Mouse (Mus musculus) heart, adult 8-10 months (tissue): ENCODE measurements around the gene Gm11214. TPM values are rescaled to one million over a fixed set of nuclear protein-coding genes. Genes with fewer than 3 reads are reported as not detected.

ENCODE experiments used
- DNase-seq: peaks from one replicate; pipeline ENCODE4 v3.0.0; 2022; ENCODE audit warnings: low spot score
- total RNA-seq, 4 experiments: library from RNA; stranded (reverse); gene quantifications; 2 replicates each; pipeline ENCODE4 v1.2.4; 2022

Gm11214 gene
- total RNA-seq, 4 experiments from 2014 or later, result not detected

DNA sequence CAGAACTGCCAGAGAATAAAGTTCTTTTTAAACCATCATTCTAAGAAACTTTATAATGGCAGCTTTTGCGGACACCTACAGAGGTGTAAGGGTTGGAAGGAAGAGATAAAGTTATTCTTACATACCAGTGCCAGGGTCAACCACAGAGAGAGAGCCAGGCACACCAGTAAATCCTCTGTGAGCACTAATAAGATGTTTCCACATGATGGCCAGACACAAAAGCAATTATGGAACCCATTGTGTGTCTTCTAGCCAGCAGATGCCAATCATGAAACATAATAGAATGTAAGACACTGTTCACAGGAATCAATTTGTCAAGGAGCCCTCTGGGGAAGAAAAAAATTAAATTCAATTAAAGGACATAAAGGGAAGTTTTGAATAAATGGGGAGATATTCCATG lies 1.8 kb downstream of the Gm11214 start:
- no peak for DNase-seq

DNA sequence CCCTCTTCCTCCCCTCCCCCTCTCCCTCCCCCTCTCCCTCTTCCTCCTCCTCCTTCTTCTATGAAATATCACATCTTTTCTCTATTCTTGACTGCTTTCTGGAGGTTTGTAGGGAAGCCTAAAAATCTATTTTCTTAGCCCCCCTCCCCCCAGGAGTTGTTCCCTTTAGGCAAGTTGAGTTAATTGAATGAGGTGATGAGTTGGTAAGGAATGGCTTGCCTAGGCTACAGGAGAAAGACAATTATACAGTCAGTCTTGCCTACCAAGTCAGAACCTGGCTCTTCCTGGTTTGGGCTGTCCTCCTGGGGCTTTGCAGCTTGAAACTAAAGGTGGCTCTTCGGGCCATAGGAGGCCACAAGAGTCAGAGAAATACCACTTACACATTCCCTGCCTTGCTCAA lies 3.4 kb downstream of the Gm11214 start:
- no peak for DNase-seq

DNA sequence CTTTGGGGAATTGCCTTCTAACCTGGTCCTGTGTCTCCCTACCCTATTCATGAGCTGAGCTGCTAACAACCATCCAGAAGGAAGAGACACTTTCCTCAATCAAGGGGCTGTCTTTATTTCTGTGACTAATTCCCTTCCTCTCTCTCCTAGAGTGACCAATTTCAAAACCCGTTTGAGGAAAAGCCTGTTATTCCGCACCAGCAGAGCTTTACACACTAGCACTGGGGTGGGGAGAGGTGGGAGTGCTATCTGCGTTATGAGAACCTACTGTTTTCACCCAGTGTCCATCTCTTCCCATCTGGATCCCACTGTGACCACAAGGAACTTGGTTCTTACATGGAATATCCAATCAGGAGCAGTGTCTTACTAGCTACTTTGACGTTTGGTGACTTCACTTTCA lies 4.1 kb downstream of the Gm11214 start:
- no peak for DNase-seq

DNA sequence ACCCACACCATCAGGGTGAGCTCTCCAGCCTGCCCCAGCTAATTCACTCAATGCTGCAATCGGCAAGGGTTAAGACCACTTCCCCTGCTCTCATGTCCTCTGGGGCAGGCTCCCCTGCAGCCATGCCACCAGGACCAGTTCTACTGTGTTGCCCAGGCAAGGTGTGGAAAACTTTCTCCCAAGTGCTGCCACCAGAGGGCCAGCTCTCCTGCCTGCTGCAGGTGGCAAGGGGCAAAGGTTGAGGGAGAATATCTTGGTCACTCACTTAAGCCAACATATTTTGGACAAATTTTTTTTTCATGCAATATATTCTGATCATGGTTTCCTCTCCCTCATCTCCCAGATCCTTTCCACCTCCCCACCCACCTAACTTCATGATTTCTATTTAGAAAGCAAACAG lies 8.8 kb downstream of the Gm11214 start:
- DNase-seq, result no peak

DNA sequence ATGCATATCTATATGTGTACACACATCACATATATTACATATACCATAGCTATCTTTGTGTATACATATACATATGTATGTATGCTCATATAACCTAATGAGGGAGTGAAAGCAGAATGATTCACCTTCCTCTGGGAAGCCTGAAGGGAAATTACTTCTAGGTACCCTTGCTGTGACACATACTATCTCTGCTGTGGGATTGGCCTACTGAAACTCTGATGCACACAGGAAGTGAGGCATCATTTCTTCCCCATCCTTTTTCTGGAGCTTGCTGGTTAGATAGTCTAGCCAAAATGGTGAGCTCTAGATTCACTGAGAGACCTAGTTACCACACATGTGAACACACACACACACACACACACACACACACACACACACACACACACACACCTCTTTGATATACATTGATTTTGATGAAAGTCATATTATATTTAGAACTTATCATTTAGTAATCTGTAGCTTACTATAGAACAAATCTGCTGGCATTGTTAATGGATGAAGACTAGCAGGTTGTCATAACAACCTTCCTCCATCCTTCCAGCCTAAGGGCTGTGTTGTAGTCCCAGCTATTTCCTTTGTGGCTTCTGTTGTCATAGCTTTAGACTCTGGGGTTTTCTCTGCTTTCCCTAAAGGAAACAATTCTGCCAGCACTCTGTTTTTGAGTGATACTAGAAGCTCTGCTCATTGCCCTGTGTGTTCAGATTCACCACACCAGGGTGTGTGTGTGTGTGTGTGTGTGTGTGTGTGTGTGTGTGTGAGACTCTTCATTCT lies 19.0 kb downstream of the Gm11214 start:
- DNase-seq, result no peak

DNA sequence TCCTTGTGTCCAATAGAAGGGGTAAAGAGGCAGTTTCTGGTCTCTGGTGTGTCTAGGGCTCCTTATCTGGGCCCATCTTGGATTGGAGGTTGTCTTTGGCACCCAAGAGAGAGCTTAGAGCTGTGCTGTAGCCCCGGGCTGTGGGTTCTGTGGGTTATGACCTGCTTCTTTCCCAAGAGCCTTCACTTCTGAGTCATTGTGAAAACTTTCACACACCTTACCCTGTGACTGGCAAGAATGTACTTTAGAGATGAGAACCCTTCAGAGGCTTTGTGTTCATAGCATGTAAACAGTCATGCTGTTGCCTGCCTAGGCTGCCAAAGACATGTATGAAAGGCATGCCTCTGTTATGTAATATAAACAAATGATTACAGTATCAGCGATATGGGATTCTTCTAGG lies 23.3 kb downstream of the Gm11214 start:
- DNase-seq, result no peak

DNA sequence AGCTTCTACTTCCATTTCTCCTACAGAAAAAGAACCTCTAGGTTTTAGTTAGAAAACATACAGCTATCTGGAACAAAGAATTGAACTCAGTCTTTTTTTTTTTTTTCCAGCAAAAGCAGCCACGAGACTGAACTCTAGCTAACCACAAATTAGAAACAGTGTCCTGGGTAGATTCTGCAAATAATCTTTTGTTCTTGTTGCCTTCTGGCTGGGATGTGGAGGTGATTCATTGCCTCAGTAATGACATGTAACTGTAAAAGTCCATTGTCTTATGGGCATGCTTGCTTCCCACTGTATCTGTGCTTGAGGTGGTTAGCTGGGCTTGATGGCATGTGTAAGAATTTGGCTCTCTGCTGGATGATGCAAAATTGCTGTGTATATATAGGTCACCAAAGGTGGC lies 24.6 kb downstream of the Gm11214 start:
- DNase-seq, result no peak

DNA sequence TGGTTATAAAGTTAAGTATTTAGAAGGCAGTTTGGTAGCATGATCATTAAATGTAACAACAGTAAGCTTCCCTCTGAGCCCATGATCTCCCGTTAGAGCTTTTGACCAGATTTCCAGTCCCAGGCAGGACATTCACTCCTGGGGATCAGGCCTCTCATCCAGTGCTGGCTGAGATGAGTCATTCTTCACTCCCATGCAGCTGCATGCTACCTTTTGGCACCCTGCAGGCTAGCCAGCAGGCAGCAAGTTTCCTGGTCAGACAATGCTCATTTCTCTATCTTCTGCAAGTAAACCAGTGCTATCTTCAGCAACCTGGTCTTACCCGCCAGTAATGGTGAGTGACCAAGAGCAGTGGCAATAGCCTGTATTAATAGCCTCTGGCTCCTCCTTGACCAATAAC lies 30.0 kb downstream of the Gm11214 start:
- no peak for DNase-seq

DNA sequence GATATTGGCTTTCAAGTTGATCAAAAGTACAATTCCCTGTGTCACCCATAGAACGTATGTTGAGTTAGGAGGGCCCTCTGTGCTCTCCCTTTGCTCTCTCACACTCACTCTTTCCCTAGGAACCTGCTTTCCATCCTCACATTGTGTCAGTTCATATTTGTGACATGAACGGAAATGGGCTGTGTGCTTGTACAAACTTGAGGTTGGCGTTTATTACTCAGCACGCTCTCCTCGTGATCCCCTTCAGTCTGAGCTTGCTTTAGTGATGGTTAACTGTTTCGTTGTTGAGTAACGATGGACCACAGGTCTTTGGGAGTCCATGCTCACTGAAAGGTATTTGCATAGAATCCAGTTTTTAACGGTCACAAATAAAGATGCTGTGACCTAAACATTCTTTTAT lies 36.1 kb downstream of the Gm11214 start:
- no peak for DNase-seq

DNA sequence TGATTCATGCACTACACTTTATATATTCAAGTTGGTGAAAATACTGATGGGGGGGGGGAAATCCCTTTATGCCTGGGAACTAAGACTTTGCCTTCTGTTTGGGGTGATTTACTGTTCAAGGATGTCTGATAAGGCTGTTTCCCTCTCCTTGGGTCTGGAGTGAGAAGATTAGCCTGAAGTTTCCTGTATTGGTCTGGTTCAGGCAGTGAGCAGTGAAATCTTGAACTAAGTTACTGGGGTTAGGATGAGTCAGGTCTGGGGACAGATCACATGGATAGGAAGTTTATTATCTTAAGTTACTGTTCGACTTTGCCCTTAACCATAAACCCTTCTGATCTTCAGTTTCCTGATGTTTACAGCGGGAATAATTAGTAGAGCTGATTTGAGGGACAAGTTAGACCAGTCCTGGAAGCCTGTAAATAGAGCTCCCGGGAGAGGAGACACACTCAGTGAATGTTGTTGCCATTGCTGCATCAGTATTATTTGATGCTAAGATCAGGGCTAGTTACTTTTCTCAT lies 37.6 kb downstream of the Gm11214 start:
- no peak for DNase-seq

DNA sequence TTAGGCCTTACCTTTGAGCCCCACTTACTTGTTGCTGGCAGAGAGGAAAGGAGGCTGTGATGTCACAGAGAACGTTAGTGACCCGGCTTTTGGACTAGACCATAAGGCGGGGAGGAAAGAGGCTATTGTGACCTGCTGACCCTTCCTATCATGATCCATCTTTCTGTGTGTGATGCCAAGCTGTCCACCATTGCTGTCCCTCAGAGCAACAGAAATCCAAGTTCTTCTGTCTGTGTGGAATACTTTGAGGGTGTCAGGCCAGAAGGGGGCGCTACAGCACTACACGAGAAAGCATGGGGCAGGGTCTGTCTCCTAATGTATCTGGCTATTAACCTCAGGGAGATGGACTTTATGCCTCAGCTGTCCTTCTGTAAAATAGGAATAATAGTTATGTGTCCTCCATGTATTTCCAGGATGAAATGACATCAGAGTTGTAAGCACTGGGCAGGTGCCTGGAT lies 40.8 kb downstream of the Gm11214 start, which contains the start of gene Tex48:
Tex48 (minus strand) TSS at position 51 of the 458 bp plus-strand sequence.
- no peak for DNase-seq

DNA sequence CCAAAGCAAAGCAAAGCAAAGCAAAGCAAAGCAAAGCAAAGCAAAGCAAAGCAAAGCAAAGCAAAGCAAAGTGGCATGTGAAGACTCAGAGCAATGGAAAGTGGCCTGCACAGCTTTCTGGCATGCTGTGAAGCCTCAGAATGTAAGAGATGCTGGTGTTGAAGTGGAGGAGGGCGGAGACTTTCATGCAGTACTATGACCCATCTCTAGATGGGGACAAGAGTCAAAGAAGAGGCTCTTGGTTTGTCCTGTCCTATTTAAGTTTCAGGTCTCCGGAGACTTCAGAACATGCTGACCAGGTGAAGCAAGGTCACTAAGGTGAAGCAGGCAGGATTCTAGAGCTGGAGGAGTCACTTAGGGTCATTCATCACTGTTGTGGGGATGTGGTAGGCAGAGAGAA lies 41.3 kb downstream of the Gm11214 start:
- no peak for DNase-seq

Other genes starting within 250 kb of the Gm11214 start
- 10 to 100 TPM; 18.5 to 38.1 (median 20.6) TPM for gene Whrn, start 167.4 kb downstream of the Gm11214 start, total RNA-seq
- 100 to 1,000 TPM; 146 to 168 (median 149) TPM for gene Atp6v1g1, start 118.6 kb downstream of the Gm11214 start, total RNA-seq
- gene Tmem268, start 104.6 kb downstream of the Gm11214 start, total RNA-seq, result 10 to 100 TPM in 3 of 4 experiments, 1 to 10 TPM in 1; 8.0 to 16.2 (median 12.7) TPM
- gene Gm11213, start 58.1 kb downstream of the Gm11214 start, total RNA-seq, result not detected
- gene Tex48, start 41.0 kb downstream of the Gm11214 start, total RNA-seq, result not detected
- not detected for gene Tnfsf15, start 81.7 kb upstream of the Gm11214 start, total RNA-seq
- gene Tnfsf8, start 198.0 kb upstream of the Gm11214 start, total RNA-seq, result under 1 TPM in 1 of 4 experiments, not detected in 3; 0.06 TPM